Mouse (Mus musculus) cerebellum, adult 11-12 months (tissue): ENCODE measurements around the gene Gm8220.
"Not testable (repeated sequence)": the region's sequence is repeated elsewhere in the genome, so short reads cannot be mapped to it uniquely, and the experiment has no call there.

ENCODE experiments used
- DNase-seq: peaks from one replicate; pipeline ENCODE4 v3.0.0; 2022

The Gm8220 gene

DNA sequence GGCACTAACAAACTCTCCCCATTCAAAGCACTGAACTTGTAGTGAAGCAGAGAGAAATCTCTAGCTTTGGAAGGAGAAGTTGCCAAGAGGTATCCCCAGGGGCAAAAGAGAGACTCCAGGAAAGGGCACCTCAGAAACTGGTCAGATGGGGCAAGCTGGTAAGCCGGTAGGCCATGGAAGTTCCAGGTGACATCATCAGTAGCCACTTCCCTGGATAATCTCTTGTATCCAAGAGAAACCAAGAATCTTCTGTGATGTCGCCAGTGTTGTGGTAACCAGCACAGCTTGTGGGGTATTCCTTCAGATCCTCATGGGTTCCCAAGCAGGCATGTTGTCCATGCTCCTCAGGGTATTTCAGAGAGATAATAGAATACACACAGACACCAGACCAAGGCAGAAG lies at the start of gene Gm8220:
Gene Gm8220 (plus strand): TSS at position 301 of the 400 bp plus-strand sequence.
- DNase-seq: not testable (repeated sequence)

DNA sequence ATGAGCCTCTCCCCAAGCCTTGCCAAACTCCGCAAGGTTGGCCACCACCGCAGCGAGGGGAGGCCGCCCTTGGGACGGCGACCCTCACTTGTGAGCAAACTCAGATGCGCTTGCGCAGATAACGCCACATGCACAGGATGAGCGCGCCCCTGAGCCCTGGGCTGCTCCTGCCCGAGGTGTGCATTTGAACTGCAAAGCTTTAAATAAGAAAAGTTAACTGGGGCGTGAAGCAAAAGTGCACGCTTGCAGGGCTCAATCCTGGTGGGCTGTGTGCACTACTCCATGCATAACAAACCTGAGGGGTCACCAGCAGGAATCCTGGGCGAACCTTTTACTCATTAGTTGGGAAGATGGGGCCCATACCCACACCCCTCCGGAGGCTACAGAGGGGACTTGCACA lies 37.3 kb upstream of the Gm8220 start:
- DNase-seq: no peak

DNA sequence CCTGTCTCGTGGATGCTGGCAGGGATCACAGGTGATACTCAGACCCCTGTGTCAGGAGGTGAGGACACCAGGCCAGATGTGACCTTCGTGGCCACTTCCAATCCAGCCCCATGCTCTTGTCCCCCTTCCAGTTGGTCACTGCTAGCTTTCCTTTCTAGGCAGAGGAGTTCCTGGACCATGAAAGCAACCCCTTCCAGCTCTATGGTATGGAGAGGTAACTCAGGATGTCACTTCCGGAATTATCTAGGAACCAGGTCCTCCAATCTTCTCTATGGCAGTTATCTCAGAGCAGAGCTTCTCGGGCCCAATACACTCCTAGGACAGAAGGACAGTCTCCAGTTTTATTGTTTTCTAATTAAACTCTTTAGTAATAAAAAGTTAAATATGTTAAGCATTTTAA lies 26.7 kb downstream of the Gm8220 start:
- DNase-seq: not testable (repeated sequence)

DNA sequence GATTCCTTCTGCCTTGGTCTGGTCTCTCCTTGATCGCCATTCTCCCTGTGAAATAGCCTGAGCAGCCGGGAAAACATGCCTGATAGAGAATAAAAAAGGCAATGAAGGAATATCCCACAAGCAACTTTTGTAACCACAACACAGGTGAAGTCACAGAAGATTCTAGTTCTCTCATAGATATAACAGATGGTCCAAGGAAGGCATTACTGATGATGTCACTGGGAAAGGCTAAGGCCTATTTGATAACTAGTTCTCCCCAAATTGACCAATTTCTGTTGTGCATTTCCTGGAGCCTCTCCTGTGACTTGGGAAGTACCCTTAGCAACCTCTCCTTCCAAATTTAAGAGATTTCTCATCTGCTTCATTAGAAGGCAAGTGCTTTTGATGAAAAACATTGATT lies 53.1 kb downstream of the Gm8220 start, which contains the start of gene Gm5930:
Gene Gm5930 (minus strand): TSS at position 101 of the 400 bp plus-strand sequence.
- DNase-seq: not testable (repeated sequence)
